Mouse (Mus musculus) liver, postnatal 0 days (tissue): ENCODE data around the gene Numb. TPM values are rescaled to one million over a fixed set of nuclear protein-coding genes. Genes with fewer than 3 reads are reported as not detected.

Experiments used
- ATAC-seq: fragments of 200-750 bp; cut with Nextera tagmentation; 2 replicates; pipeline ENCODE4 v1.8.0; 2017; ENCODE audit warnings: mild to moderate bottlenecking, moderate library complexity
- DNase-seq: peaks from one replicate; pipeline ENCODE4 v3.0.0-alpha.2; 2016
- H3K27ac ChIP-seq: fragments of 300-500 bp; sonication (generic); 2 replicates; pipeline ENCODE4 v1.5.1; 2014; ENCODE audit warnings: antibody characterized with exemption, moderate library complexity, mild to moderate bottlenecking, low read depth
- H3K27me3 ChIP-seq: fragments of 300-500 bp; sonication (generic); 2 replicates; pipeline ENCODE4 v1.6.1; 2014; ENCODE audit warnings: low read length, control low read depth, mixed read lengths; ENCODE audit not compliant: insufficient read depth
- H3K36me3 ChIP-seq: fragments of 300-500 bp; sonication (generic); replicated peaks from 2 replicates; pipeline ENCODE4 v1.6.1; 2014; ENCODE audit warnings: mild to moderate bottlenecking, control low read depth, low read length, moderate library complexity, mixed read lengths; ENCODE audit not compliant: insufficient read depth
- H3K4me1 ChIP-seq: fragments of 300-500 bp; sonication (generic); 2 replicates; pipeline ENCODE4 v1.6.1; 2014; ENCODE audit warnings: antibody characterized with exemption, mild to moderate bottlenecking, control low read depth; ENCODE audit not compliant: insufficient read depth
- H3K4me2 ChIP-seq: fragments of 300-500 bp; sonication (generic); 2 replicates; pipeline ENCODE4 v1.6.1; 2014; ENCODE audit warnings: low read depth, mild to moderate bottlenecking, low read length, moderate library complexity, mixed read lengths
- H3K4me3 ChIP-seq: fragments of 300-500 bp; sonication (generic); 2 replicates; pipeline ENCODE4 v1.5.1; 2014; ENCODE audit warnings: low read depth, low read length
- H3K9ac ChIP-seq: fragments of 300-500 bp; sonication (generic); replicated peaks from 2 replicates; pipeline ENCODE4 v1.6.1; 2014; ENCODE audit warnings: mild to moderate bottlenecking, moderate library complexity
- H3K9me3 ChIP-seq: fragments of 300-500 bp; sonication (generic); 2 replicates; pipeline ENCODE4 v1.6.1; 2016; ENCODE audit warnings: mild to moderate bottlenecking, control low read depth, low read length, mixed read lengths
- CTCF ChIP-seq: sonication (generic); IDR thresholded peaks from 2 replicates; pipeline ENCODE4 v1.5.1; 2016; ENCODE audit warnings: antibody characterized with exemption, low read depth
- EP300 ChIP-seq: IDR thresholded peaks from 2 replicates; pipeline ENCODE4 v1.6.1; 2016; ENCODE audit warnings: antibody characterized with exemption, low read depth, mild to moderate bottlenecking
- WGBS: fragments of 180-500 bp; shearing (Covaris S2); extraction: QIAGEN DNeasy Blood & Tissue Kit; methylation state at CpG from one replicate; pipeline ENCODE4 v1.1.7; 2014; ENCODE audit not compliant: insufficient replicate concordance; 5-methylcytosine and 5-hydroxymethylcytosine counted together
- polyA plus RNA-seq: library from polyadenylated mRNA; unstranded; fragments of >200 nt; fragmentation: Nextera tagmentation; extraction: Ambion mirVana; gene quantifications from 2 replicates; pipeline ENCODE4 v1.2.1, GENCODE M21; 2015

The Numb gene
- polyA plus RNA-seq, 1 experiment from 2014 or later, result 14.5 TPM

- DNase-seq (no peak), ATAC-seq (no peak)
- no peak overlapping the region for H3K4me3 ChIP-seq
- TF ChIP-seq CTCF, result no peak
- TF ChIP-seq EP300, result no peak
- H3K27ac ChIP-seq, result no peak overlapping the region
- H3K27me3 ChIP-seq, result peaks cover 11% of the 10 kb centered on the region; the same call in 1 of the 2 replicates
- H3K4me1 ChIP-seq, result peaks cover 16% of the 10 kb centered on the region
- WGBS, result 75% methylated on average over 13 of the region's 13 CpGs
- no peak overlapping the region for H3K4me2 ChIP-seq
- H3K9me3 ChIP-seq, result no peaks in the 10 kb centered on the region
- no peaks in the 10 kb centered on the region for H3K36me3 ChIP-seq
- H3K9ac ChIP-seq, result no peak overlapping the region
These were observed 155.7 kb downstream of the Numb start for GRCm38 (mm10) chr12:83765965-83766603.

DNA sequence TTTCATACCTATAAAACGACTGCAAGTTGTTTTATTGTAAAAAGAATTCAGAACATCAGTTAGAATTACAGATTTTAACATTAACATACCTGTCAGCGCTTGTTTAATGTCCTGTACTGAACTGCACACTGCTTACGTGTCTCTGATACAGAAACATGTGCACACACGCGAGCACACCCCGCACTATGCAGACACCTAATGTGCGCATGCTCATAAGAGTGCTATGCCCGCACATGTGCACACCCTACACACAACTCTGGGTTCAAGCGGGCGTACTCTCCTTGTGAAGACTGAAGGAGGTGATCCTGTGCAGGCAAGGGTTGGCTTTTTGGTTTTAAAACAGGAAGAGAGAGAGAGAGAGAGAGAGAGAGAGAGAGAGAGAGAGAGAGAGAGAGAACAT lies 157.2 kb downstream of the Numb start:
- peak overlapping the region; percentile 72; the same call in 1 of the 2 replicates for H3K4me2 ChIP-seq
- H3K4me3 ChIP-seq, result no peak overlapping the region
- peaks cover 11% of the 10 kb centered on the region; the same call in 1 of the 2 replicates for H3K27me3 ChIP-seq
- H3K9me3 ChIP-seq, result no peaks in the 10 kb centered on the region
- peaks cover 16% of the 10 kb centered on the region for H3K4me1 ChIP-seq
- TF ChIP-seq EP300, result no peak
- TF ChIP-seq CTCF, result no peak
- H3K36me3 ChIP-seq, result no peaks in the 10 kb centered on the region
- WGBS, result 60% methylated on average over 10 of the region's 10 CpGs
- no peak overlapping the region for H3K27ac ChIP-seq
- no peak for ATAC-seq
- no peak overlapping the region for H3K9ac ChIP-seq
- DNase-seq, result no peak

- ATAC-seq, result peak; percentile 3; the same call in 1 of the 2 replicates
These were observed 157.7 kb downstream of the Numb start for GRCm38 (mm10) chr12:83764044-83764365.

GRCm38 (mm10) chr12:83763311-83764043 lies 158.3 kb downstream of the Numb start, which contains the start of gene Papln:
Gene Papln (plus strand): TSS chr12:83763634.
- Histone ChIP-seq H3K4me1 (peaks cover 16% of the 10 kb centered on the region), H3K9ac (peak within 1 kb of the TSS; percentile 38; the same call in 1 of the 2 replicates), H3K36me3 (no peaks in the 10 kb centered on the region), H3K27ac (no peak within 1 kb of the TSS), H3K4me2 (peak within 1 kb of the TSS; percentile 72), H3K4me3 (peak within 1 kb of the TSS; percentile 39), H3K9me3 (no peaks in the 10 kb centered on the region), H3K27me3 (peaks cover 11% of the 10 kb centered on the region; the same call in 1 of the 2 replicates)
- TF ChIP-seq EP300, result no peak
- no peak for TF ChIP-seq CTCF
- ATAC-seq (peak; percentile 39; the same call in 1 of the 2 replicates), DNase-seq (peak; percentile 58)
- 8% methylated on average over 30 of the region's 31 CpGs for WGBS

More at GRCm38 (mm10) chr12:83764044-83764365, 157.7 kb downstream of the Numb start:
- no peaks in the 10 kb centered on the region for H3K36me3 ChIP-seq
- no peak overlapping the region for H3K27ac ChIP-seq
- peak overlapping the region; percentile 39 for H3K4me3 ChIP-seq
- peak overlapping the region; percentile 38; the same call in 1 of the 2 replicates for H3K9ac ChIP-seq
- H3K9me3 ChIP-seq, result no peaks in the 10 kb centered on the region
- peaks cover 16% of the 10 kb centered on the region for H3K4me1 ChIP-seq
- TF ChIP-seq EP300 (no peak), CTCF (no peak)
- H3K27me3 ChIP-seq, result peaks cover 11% of the 10 kb centered on the region; the same call in 1 of the 2 replicates
- no peak for DNase-seq
- 11% methylated on average over 14 of the region's 14 CpGs for WGBS
- peak overlapping the region; percentile 72 for H3K4me2 ChIP-seq

DNA sequence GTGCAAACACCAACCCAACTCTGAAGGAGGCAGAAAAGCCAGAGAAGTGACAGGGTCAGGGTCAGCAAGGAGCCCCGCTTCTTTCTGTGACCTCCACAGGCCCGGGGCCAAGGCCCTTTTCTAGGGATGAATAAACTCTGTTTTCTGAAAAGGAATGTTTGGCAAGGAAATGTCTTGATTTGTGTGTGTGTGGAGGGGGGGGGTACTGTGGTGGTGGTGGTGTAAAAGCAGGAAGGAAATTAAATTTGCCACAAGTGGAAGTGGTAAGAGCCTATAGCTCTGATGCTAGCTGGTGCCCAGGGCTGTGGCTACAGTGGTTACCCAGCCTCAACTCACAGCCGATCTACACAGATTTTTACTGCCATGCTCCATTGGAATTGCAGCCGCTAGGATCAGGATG lies 159.0 kb downstream of the Numb start:
- H3K27ac ChIP-seq, result no peak overlapping the region
- no peak for TF ChIP-seq EP300
- no peak for TF ChIP-seq CTCF
- no peaks in the 10 kb centered on the region for H3K36me3 ChIP-seq
- H3K4me2 ChIP-seq, result no peak overlapping the region
- H3K9me3 ChIP-seq, result no peaks in the 10 kb centered on the region
- ATAC-seq (peak; percentile 2; the same call in 1 of the 2 replicates), DNase-seq (no peak)
- WGBS, result 15% methylated on average over 4 of the region's 4 CpGs
- H3K4me1 ChIP-seq, result peaks cover 16% of the 10 kb centered on the region
- H3K4me3 ChIP-seq, result no peak overlapping the region
- peaks cover 11% of the 10 kb centered on the region; the same call in 1 of the 2 replicates for H3K27me3 ChIP-seq
- no peak overlapping the region for H3K9ac ChIP-seq

GRCm38 (mm10) chr12:83760201-83760600 lies 161.5 kb downstream of the Numb start:
- Histone ChIP-seq H3K4me2 (no peak overlapping the region), H3K27ac (no peak overlapping the region), H3K4me1 (peaks cover 16% of the 10 kb centered on the region), H3K9ac (no peak overlapping the region), H3K27me3 (0 out of 2 replicates have a peak, but pooled peaks cover 8% of the 10 kb centered on the region), H3K4me3 (no peak overlapping the region), H3K36me3 (no peaks in the 10 kb centered on the region), H3K9me3 (no peaks in the 10 kb centered on the region)
- WGBS, result 65% methylated on average over 2 of the region's 2 CpGs
- ATAC-seq, result no peak
- DNase-seq, result no peak
- TF ChIP-seq EP300, result no peak
- no peak for TF ChIP-seq CTCF
